Mouse (Mus musculus) liver, embryonic 14.5 days (tissue): ENCODE results near the gene Slc39a1. TPM values are rescaled to one million over a fixed set of nuclear protein-coding genes. Genes with fewer than 3 reads are reported as not detected.

ENCODE experiments used
- ATAC-seq: fragments of 200-750 bp; cut with Nextera tagmentation; 2 replicates; pipeline ENCODE4 v1.8.0; 2017; ENCODE audit warnings: moderate number of reproducible peaks, mild to moderate bottlenecking, moderate library complexity; ENCODE audit not compliant: insufficient read depth
- DNase-seq, 3 experiments: peaks; one replicate each; pipeline ENCODE4 v3.0.0-alpha.2; 2012 to 2013; ENCODE audit warnings: low read depth in 3 of 3, low spot score in 3 of 3
- H3K27ac ChIP-seq: fragments of 300-500 bp; sonication (generic); 2 replicates; pipeline ENCODE4 v1.5.1; 2014; ENCODE audit warnings: moderate library complexity, mild to moderate bottlenecking, control low read depth, inconsistent platforms
- H3K27me3 ChIP-seq: fragments of 300-500 bp; sonication (generic); 2 replicates; pipeline ENCODE4 v1.6.1; 2014; ENCODE audit warnings: mild to moderate bottlenecking, low read length, moderate library complexity; ENCODE audit not compliant: control insufficient read depth, insufficient read depth
- H3K36me3 ChIP-seq: fragments of 300-500 bp; sonication (generic); replicated peaks from 2 replicates; pipeline ENCODE4 v1.6.1; 2014; ENCODE audit warnings: low read depth; ENCODE audit not compliant: control insufficient read depth, insufficient read depth
- H3K4me1 ChIP-seq, 2 experiments: fragments of 200-500 bp in 1 of 2; fragments of 300-500 bp in 1 of 2; sonication (generic) in 1 of 2; replicated peaks; 2 replicates each; pipeline ENCODE4 v1.6.1; 2012 to 2014; ENCODE audit warnings: antibody characterized with exemption in 1 of 2, inconsistent platforms in 1 of 2, low read length in 1 of 2; ENCODE audit not compliant: control insufficient read depth in 2 of 2, insufficient read depth in 2 of 2
- H3K4me2 ChIP-seq: fragments of 300-500 bp; sonication (generic); 2 replicates; pipeline ENCODE4 v1.6.1; 2014; ENCODE audit warnings: low read depth, mild to moderate bottlenecking, control low read depth, moderate library complexity
- H3K4me3 ChIP-seq, 2 experiments: fragments of 200-500 bp in 1 of 2; fragments of 300-500 bp in 1 of 2; sonication (generic) in 1 of 2; 2 replicates each; pipeline ENCODE4 v1.5.1; 2012 to 2014; ENCODE audit warnings: low read depth in 2 of 2, low read length in 2 of 2, mild to moderate bottlenecking in 2 of 2, control low read depth in 1 of 2, inconsistent platforms in 1 of 2, moderate library complexity in 1 of 2; ENCODE audit not compliant: insufficient read depth in 1 of 2
- H3K9ac ChIP-seq: fragments of 300-500 bp; sonication (generic); replicated peaks from 2 replicates; pipeline ENCODE4 v1.6.1; 2014; ENCODE audit warnings: mild to moderate bottlenecking, control low read depth, moderate library complexity
- H3K9me3 ChIP-seq: fragments of 300-500 bp; sonication (generic); 2 replicates; pipeline ENCODE4 v1.6.1; 2016; ENCODE audit warnings: low read length, mixed read lengths; ENCODE audit not compliant: control insufficient read depth
- CTCF ChIP-seq: IDR thresholded peaks from 2 replicates; pipeline ENCODE4 v1.5.1; 2016; ENCODE audit warnings: antibody characterized with exemption, low read depth, control low read depth
- EP300 ChIP-seq: IDR thresholded peaks from 2 replicates; pipeline ENCODE4 v1.6.1; 2016; ENCODE audit warnings: antibody characterized with exemption, low read depth
- WGBS: fragments of 180-500 bp; shearing (Covaris S2); extraction: QIAGEN DNeasy Blood & Tissue Kit; methylation state at CpG from one replicate; pipeline ENCODE4 v1.1.7; 2014; ENCODE audit not compliant: insufficient replicate concordance; 5-methylcytosine and 5-hydroxymethylcytosine counted together
- polyA plus RNA-seq, 2 experiments: library from polyadenylated mRNA; depleted of rRNA in 1 of 2; stranded (reverse) in 1 of 2; unstranded in 1 of 2; fragments of >200 nt; fragmentation: Nextera tagmentation in 1 of 2; extraction: Ambion mirVana in 1 of 2; gene quantifications; 2 replicates each; pipeline versions ENCODE4 v1.2.1 to v1.2.3; 2012 to 2014

Slc39a1 gene
- polyA plus RNA-seq, 2 experiments, result 9.8 to 24.1 TPM

- no peak for ATAC-seq
- Histone ChIP-seq H3K27ac (no peak overlapping the region), H3K9ac (no peak overlapping the region), H3K27me3 (no peaks in the 10 kb centered on the region), H3K9me3 (no peaks in the 10 kb centered on the region), H3K4me3 (no peak overlapping the region), H3K4me2 (no peak overlapping the region), H3K4me1 (peaks cover 0 to 15% of the 10 kb centered on the region in 2 experiments; a peak in 3 of 4 replicates), H3K36me3 (no peaks in the 10 kb centered on the region)
- TF ChIP-seq EP300 (no peak), CTCF (no peak)
- 64% methylated on average over 4 of the region's 4 CpGs for WGBS
- no peak for DNase-seq
Observed at GRCm38 (mm10) chr3:90222455-90222854, 25.5 kb upstream of the Slc39a1 start.

GRCm38 (mm10) chr3:90222941-90223340 lies 25.0 kb upstream of the Slc39a1 start:
- no peaks in the 10 kb centered on the region for H3K27me3 ChIP-seq
- DNase-seq (no peak), ATAC-seq (no peak)
- no peaks in the 10 kb centered on the region for H3K9me3 ChIP-seq
- no peak overlapping the region for H3K27ac ChIP-seq
- no peak overlapping the region for H3K4me2 ChIP-seq
- H3K4me3 ChIP-seq, result no peak overlapping the region
- no peaks in the 10 kb centered on the region for H3K36me3 ChIP-seq
- TF ChIP-seq EP300 (no peak), CTCF (no peak)
- H3K9ac ChIP-seq, result no peak overlapping the region
- H3K4me1 ChIP-seq, result peaks cover 0 to 15% of the 10 kb centered on the region in 2 experiments; a peak in 3 of 4 replicates
- 31% methylated on average over 3 of the region's 3 CpGs for WGBS

DNA sequence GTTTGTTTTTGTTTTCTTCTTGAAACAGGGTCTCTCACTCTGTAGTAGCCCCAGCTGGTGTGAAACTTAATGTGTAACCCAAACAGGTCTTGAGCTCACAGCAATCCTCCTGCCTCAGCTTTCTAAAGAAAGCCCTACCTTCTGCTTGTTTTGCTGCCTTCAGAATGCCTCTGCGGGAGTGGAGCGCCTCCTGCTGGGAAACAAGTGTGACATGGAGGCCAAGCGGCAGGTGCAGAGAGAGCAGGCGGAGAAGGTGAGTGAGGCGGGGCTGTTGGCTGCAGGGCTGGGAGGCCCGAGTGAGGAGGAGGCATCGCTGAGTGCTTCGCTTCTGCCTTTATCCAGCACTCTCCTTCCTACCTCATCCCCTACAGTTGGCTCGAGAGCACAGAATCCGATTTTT lies 23.6 kb upstream of the Slc39a1 start:
- ATAC-seq (no peak), DNase-seq (no peak)
- Histone ChIP-seq H3K4me2 (no peak overlapping the region), H3K9me3 (no peaks in the 10 kb centered on the region; the same call in 1 of the 2 replicates), H3K4me1 (peaks cover 0 to 15% of the 10 kb centered on the region in 2 experiments; a peak in 3 of 4 replicates), H3K27ac (no peak overlapping the region), H3K4me3 (no peak overlapping the region), H3K27me3 (no peaks in the 10 kb centered on the region), H3K9ac (no peak overlapping the region), H3K36me3 (no peaks in the 10 kb centered on the region)
- 71% methylated on average over 10 of the region's 10 CpGs for WGBS
- TF ChIP-seq EP300, result no peak
- peak; percentile 53 for TF ChIP-seq CTCF

- ATAC-seq, result no peak
- peak overlapping the region; percentile 50 for H3K9ac ChIP-seq
- H3K4me2 ChIP-seq, result peak overlapping the region; percentile 67
- no peak for TF ChIP-seq CTCF
- no peak for TF ChIP-seq EP300
- WGBS, result 7% methylated on average over 8 of the region's 8 CpGs
- no peak overlapping the region for H3K27ac ChIP-seq
- H3K4me1 ChIP-seq, result peaks cover 0 to 11% of the 10 kb centered on the region in 2 experiments; a peak in 3 of 4 replicates
- no peaks in the 10 kb centered on the region; the same call in 1 of the 2 replicates for H3K9me3 ChIP-seq
- H3K36me3 ChIP-seq, result peaks cover 9% of the 10 kb centered on the region
- no peak for DNase-seq
- peak overlapping the region; percentile 72 to 85 for H3K4me3 ChIP-seq
- no peaks in the 10 kb centered on the region for H3K27me3 ChIP-seq
Observed at GRCm38 (mm10) chr3:90231075-90231474, 16.9 kb upstream of the Slc39a1 start.

DNA sequence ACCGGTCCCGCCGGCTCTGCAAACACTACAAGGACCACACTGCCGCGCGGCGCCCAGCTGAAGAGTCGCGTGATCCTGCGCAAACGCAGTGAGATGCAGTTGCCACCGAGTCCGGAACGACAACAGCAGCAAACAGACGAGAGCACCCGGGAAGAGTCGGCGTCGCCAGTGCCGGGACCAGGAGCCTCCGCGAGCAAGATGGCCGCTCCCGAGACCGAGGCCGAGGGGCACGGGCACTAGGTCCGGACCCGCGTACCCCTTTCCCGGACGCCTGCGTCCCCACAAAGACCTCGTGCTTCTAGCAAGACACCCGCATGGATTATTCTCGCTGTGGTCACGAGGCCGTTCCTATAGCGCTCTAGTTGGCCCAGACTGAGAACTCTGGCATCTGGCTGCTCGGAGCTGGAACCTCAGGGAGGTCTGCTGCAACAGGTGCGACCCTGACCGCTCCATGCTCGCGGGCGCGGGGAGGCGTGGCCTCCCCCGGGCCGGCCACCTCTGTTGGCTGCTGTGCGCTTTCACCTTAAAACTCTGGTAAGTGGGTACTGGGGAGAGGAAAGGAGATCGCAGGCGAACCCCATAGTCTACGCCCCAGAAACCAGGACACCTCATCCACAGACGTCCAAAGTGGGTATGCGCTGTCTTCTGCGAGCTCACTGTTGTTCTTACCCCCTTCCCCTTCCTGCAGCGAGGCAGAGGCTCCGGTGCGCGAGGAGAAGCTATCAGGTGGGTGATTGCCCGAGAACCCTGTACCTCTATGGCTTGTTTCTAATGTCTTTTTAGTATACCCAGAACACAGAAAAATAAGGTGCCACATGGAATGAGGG lies 16.3 kb upstream of the Slc39a1 start, which contains the start of gene Jtb:
Gene Jtb (plus strand): TSS at position 91 of the 827 bp plus-strand sequence.
- ATAC-seq (peak; percentile 95), DNase-seq (peak; percentile 77 to 81 (median 78))
- H3K27me3 ChIP-seq, result no peaks in the 10 kb centered on the region
- no peaks in the 10 kb centered on the region; the same call in 1 of the 2 replicates for H3K9me3 ChIP-seq
- H3K36me3 ChIP-seq, result peaks cover 9% of the 10 kb centered on the region
- under 1% methylated on average over 61 of the region's 61 CpGs for WGBS
- H3K27ac ChIP-seq, result peak within 1 kb of the TSS; percentile 22
- peak within 1 kb of the TSS; percentile 74 for H3K9ac ChIP-seq
- H3K4me3 ChIP-seq, result peak within 1 kb of the TSS; percentile 72 to 85
- peaks cover 0 to 11% of the 10 kb centered on the region in 2 experiments; a peak in 3 of 4 replicates for H3K4me1 ChIP-seq
- peak within 1 kb of the TSS; percentile 67 for H3K4me2 ChIP-seq
- TF ChIP-seq EP300, result no peak
- TF ChIP-seq CTCF, result no peak
